Mouse (Mus musculus) embryonic fibroblast, embryonic 13.5 days (primary cell): ENCODE results near the gene Avil.

ENCODE experiments used
- CTCF ChIP-seq: IDR thresholded peaks from 2 replicates; pipeline ENCODE4 v1.5.1; 2011; ENCODE audit warnings: mild to moderate bottlenecking, control low read depth, low read length, moderate library complexity, borderline replicate concordance; ENCODE audit not compliant: insufficient read depth
- POLR2A ChIP-seq: IDR thresholded peaks from 2 replicates; pipeline ENCODE4 v1.6.1; 2011; ENCODE audit warnings: low read depth, mild to moderate bottlenecking, control low read depth, low read length, moderate library complexity

DNA sequence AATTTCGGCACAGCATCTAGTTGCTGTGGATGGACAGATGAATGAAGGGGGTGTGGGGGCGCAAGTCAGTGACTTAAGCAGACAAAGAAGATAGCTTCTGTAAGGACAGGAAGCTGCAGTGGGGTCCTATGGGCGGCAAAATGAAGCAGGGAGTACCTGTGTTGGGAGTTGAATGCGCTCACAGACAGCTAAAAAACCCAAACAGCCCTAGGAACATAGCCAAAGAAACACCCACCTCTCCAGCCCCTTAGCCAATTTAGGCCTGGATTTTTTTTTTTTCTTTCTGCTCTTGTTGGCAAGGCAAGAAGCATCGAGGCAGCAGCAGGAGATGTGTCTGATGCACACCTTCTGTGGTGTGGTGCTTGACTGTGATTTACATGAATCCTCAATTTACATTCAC lies 60.6 kb downstream of the Avil start:
- TF ChIP-seq POLR2A (no peak), CTCF (no peak)
